Mouse (Mus musculus) urinary bladder, postnatal 25 days (tissue): ENCODE measurements at regions not wholly inside any gene's neighbourhood (a gene's known extent, or its start where the extent isn't known, plus 50 kb on each side); places are given as distances from the start of the nearest gene placed in this dataset.

Source experiments
- DNase-seq: peaks from one replicate; pipeline ENCODE4 v3.0.0; 2022; ENCODE audit warnings: low spot score

GRCm38 (mm10) chr14:76631181-76631580 is 74.5 kb upstream of the Serp2 start:
- DNase-seq = no peak

GRCm38 (mm10) chr14:76629913-76630478 is 73.3 kb upstream of the Serp2 start:
- DNase-seq = no peak

- DNase-seq = no peak
These were observed 71.6 kb upstream of the Serp2 start for GRCm38 (mm10) chr14:76628182-76628892.

GRCm38 (mm10) chr14:76625589-76626368 is 69.1 kb upstream of the Serp2 start:
- no peak for DNase-seq

- DNase-seq = no peak
These were observed 68.1 kb upstream of the Serp2 start for GRCm38 (mm10) chr14:76624626-76625378.

- DNase-seq = no peak
These were observed 66.8 kb upstream of the Serp2 start for GRCm38 (mm10) chr14:76623371-76623988.

GRCm38 (mm10) chr14:76622634-76623291 is 66.1 kb upstream of the Serp2 start:
- no peak for DNase-seq

- no peak for DNase-seq
These were observed 62.3 kb upstream of the Serp2 start for GRCm38 (mm10) chr14:76619038-76619409.

GRCm38 (mm10) chr14:76618331-76619037 is 61.8 kb upstream of the Serp2 start:
- DNase-seq = no peak

- no peak for DNase-seq
These were observed 61.2 kb upstream of the Serp2 start for GRCm38 (mm10) chr14:76617889-76618288.

GRCm38 (mm10) chr14:76617447-76617846 is 60.8 kb upstream of the Serp2 start:
- no peak for DNase-seq

- DNase-seq = no peak
These were observed 59.6 kb upstream of the Serp2 start for GRCm38 (mm10) chr14:76616367-76616683.

- DNase-seq = no peak
These were observed 59.1 kb upstream of the Serp2 start for GRCm38 (mm10) chr14:76615603-76616366.

GRCm38 (mm10) chr14:76615182-76615581 is 58.5 kb upstream of the Serp2 start:
- DNase-seq = no peak

GRCm38 (mm10) chr14:76614682-76615081 is 58.0 kb upstream of the Serp2 start:
- no peak for DNase-seq

GRCm38 (mm10) chr14:76613604-76614003 is 56.9 kb upstream of the Serp2 start:
- no peak for DNase-seq

GRCm38 (mm10) chr14:76610429-76611378 is 54.0 kb upstream of the Serp2 start:
- DNase-seq = no peak
